Mouse (Mus musculus) liver, embryonic 12.5 days (tissue): ENCODE data around the gene Dusp1. TPM values are rescaled to one million over a fixed set of nuclear protein-coding genes. Genes with fewer than 3 reads are reported as not detected.

ENCODE experiments used
- ATAC-seq: fragments of 200-750 bp; cut with Nextera tagmentation; 2 replicates; pipeline ENCODE4 v1.8.0; 2017; ENCODE audit warnings: moderate number of reproducible peaks, mild to moderate bottlenecking, moderate library complexity
- H3K27ac ChIP-seq: fragments of 300-500 bp; sonication (generic); 2 replicates; pipeline ENCODE4 v1.5.1; 2016; ENCODE audit warnings: mild to moderate bottlenecking
- H3K27me3 ChIP-seq: fragments of 300-500 bp; sonication (generic); replicated peaks from 2 replicates; pipeline ENCODE4 v1.6.1; 2016; ENCODE audit warnings: mild to moderate bottlenecking, moderate library complexity
- H3K36me3 ChIP-seq: fragments of 300-500 bp; sonication (generic); 2 replicates; pipeline ENCODE4 v1.6.1; 2016; ENCODE audit warnings: mild to moderate bottlenecking, moderate library complexity
- H3K4me1 ChIP-seq: fragments of 300-500 bp; sonication (generic); 2 replicates; pipeline ENCODE4 v1.6.1; 2016
- H3K4me2 ChIP-seq: fragments of 300-500 bp; sonication (generic); 2 replicates; pipeline ENCODE4 v1.6.1; 2016; ENCODE audit warnings: mild to moderate bottlenecking, moderate library complexity
- H3K4me3 ChIP-seq: fragments of 300-500 bp; sonication (generic); 2 replicates; pipeline ENCODE4 v1.5.1; 2016; ENCODE audit warnings: mild to moderate bottlenecking, moderate library complexity
- H3K9ac ChIP-seq: fragments of 300-500 bp; sonication (generic); 2 replicates; pipeline ENCODE4 v1.6.1; 2016; ENCODE audit warnings: mild to moderate bottlenecking, moderate library complexity
- H3K9me3 ChIP-seq: fragments of 300-500 bp; sonication (generic); replicated peaks from 2 replicates; pipeline ENCODE4 v1.6.1; 2016; ENCODE audit warnings: mild to moderate bottlenecking, moderate library complexity
- WGBS: fragments of 180-500 bp; shearing (Covaris S2); methylation state at CpG from one replicate; pipeline ENCODE4 v1.1.7; 2016; ENCODE audit not compliant: insufficient replicate concordance; 5-methylcytosine and 5-hydroxymethylcytosine counted together
- polyA plus RNA-seq: library from polyadenylated mRNA; unstranded; fragments of >200 nt; fragmentation: Nextera tagmentation; extraction: Ambion mirVana; gene quantifications from 2 replicates; pipeline ENCODE4 v1.2.1, GENCODE M21; 2016

Dusp1 gene
- polyA plus RNA-seq, 1 experiment from 2014 or later: 28.7 TPM

GRCm38 (mm10) chr17:26490910-26491309 lies 71.0 kb downstream of the Dusp1 start:
- H3K27ac ChIP-seq: no peak overlapping the region
- 58% methylated on average over 2 of the region's 2 CpGs for WGBS

GRCm38 (mm10) chr17:26490072-26490471 lies 71.9 kb downstream of the Dusp1 start:
- H3K4me1 ChIP-seq: no peaks in the 10 kb centered on the region
- peaks cover 11% of the 10 kb centered on the region for H3K27me3 ChIP-seq
- peaks cover 13% of the 10 kb centered on the region for H3K9me3 ChIP-seq
- H3K4me3 ChIP-seq: no peak overlapping the region
- no peak overlapping the region for H3K4me2 ChIP-seq
- no peak overlapping the region for H3K27ac ChIP-seq
- H3K36me3 ChIP-seq: no peaks in the 10 kb centered on the region
- H3K9ac ChIP-seq: no peak overlapping the region
- ATAC-seq: no peak
- WGBS: 79% methylated on average over 10 of the region's 10 CpGs

More at GRCm38 (mm10) chr17:26490910-26491309, 71.0 kb downstream of the Dusp1 start:
- no peak for ATAC-seq
- Histone ChIP-seq H3K9me3 (peaks cover 13% of the 10 kb centered on the region), H3K9ac (no peak overlapping the region), H3K36me3 (no peaks in the 10 kb centered on the region), H3K4me2 (no peak overlapping the region), H3K4me3 (no peak overlapping the region), H3K4me1 (no peaks in the 10 kb centered on the region), H3K27me3 (peaks cover 11% of the 10 kb centered on the region; the same call in 1 of the 2 replicates)

- no peak for ATAC-seq
Measured at GRCm38 (mm10) chr17:26488711-26489403, 73.1 kb downstream of the Dusp1 start.

GRCm38 (mm10) chr17:26487917-26488316 lies 74.0 kb downstream of the Dusp1 start:
- peaks cover 16% of the 10 kb centered on the region for H3K27me3 ChIP-seq
- 82% methylated on average over 4 of the region's 4 CpGs for WGBS
- no peak overlapping the region for H3K4me3 ChIP-seq
- H3K9ac ChIP-seq: no peak overlapping the region
- H3K27ac ChIP-seq: no peak overlapping the region
- H3K4me2 ChIP-seq: no peak overlapping the region
- no peaks in the 10 kb centered on the region for H3K36me3 ChIP-seq
- peaks cover 5% of the 10 kb centered on the region for H3K9me3 ChIP-seq
- ATAC-seq: no peak
- no peaks in the 10 kb centered on the region for H3K4me1 ChIP-seq

More at GRCm38 (mm10) chr17:26488711-26489403, 73.1 kb downstream of the Dusp1 start:
- Histone ChIP-seq H3K4me1 (no peaks in the 10 kb centered on the region), H3K27me3 (peaks cover 16% of the 10 kb centered on the region), H3K9ac (no peak overlapping the region), H3K9me3 (peaks cover 13% of the 10 kb centered on the region), H3K27ac (no peak overlapping the region), H3K4me2 (no peak overlapping the region), H3K36me3 (no peaks in the 10 kb centered on the region), H3K4me3 (no peak overlapping the region)
- WGBS: 74% methylated on average over 8 of the region's 8 CpGs

- Histone ChIP-seq H3K9me3 (no peaks in the 10 kb centered on the region), H3K4me3 (no peak overlapping the region), H3K4me2 (no peak overlapping the region), H3K27me3 (peaks cover 18% of the 10 kb centered on the region), H3K9ac (no peak overlapping the region), H3K27ac (no peak overlapping the region), H3K36me3 (no peaks in the 10 kb centered on the region), H3K4me1 (no peaks in the 10 kb centered on the region)
- ATAC-seq: no peak
- 52% methylated on average over 5 of the region's 5 CpGs for WGBS
Measured at GRCm38 (mm10) chr17:26487266-26487665, 74.7 kb downstream of the Dusp1 start.

- H3K4me2 ChIP-seq: no peak overlapping the region
- ATAC-seq: no peak
- H3K9ac ChIP-seq: no peak overlapping the region
- H3K27ac ChIP-seq: no peak overlapping the region
- no peak overlapping the region for H3K4me3 ChIP-seq
- no peaks in the 10 kb centered on the region for H3K36me3 ChIP-seq
- H3K4me1 ChIP-seq: no peaks in the 10 kb centered on the region
- peaks cover 23% of the 10 kb centered on the region for H3K27me3 ChIP-seq
- no peaks in the 10 kb centered on the region for H3K9me3 ChIP-seq
- WGBS: 77% methylated on average over 14 of the region's 14 CpGs
Measured at GRCm38 (mm10) chr17:26484626-26485421, 77.1 kb downstream of the Dusp1 start.

- Histone ChIP-seq H3K36me3 (no peaks in the 10 kb centered on the region), H3K4me2 (no peak overlapping the region), H3K9me3 (no peaks in the 10 kb centered on the region), H3K9ac (no peak overlapping the region), H3K4me3 (no peak overlapping the region), H3K27ac (no peak overlapping the region), H3K27me3 (peaks cover 12% of the 10 kb centered on the region), H3K4me1 (no peaks in the 10 kb centered on the region)
- ATAC-seq: no peak
- WGBS: 63% methylated on average over 4 of the region's 4 CpGs
Measured at GRCm38 (mm10) chr17:26480956-26481355, 81.0 kb downstream of the Dusp1 start.

GRCm38 (mm10) chr17:26479619-26480018 lies 82.3 kb downstream of the Dusp1 start:
- Histone ChIP-seq H3K27ac (no peak overlapping the region), H3K4me2 (no peak overlapping the region), H3K9me3 (no peaks in the 10 kb centered on the region), H3K4me3 (no peak overlapping the region), H3K27me3 (peaks cover 7% of the 10 kb centered on the region; the same call in 1 of the 2 replicates), H3K9ac (no peak overlapping the region), H3K36me3 (no peaks in the 10 kb centered on the region), H3K4me1 (no peaks in the 10 kb centered on the region)
- no peak for ATAC-seq
- 67% methylated on average over 6 of the region's 6 CpGs for WGBS

GRCm38 (mm10) chr17:26478672-26479071 lies 83.3 kb downstream of the Dusp1 start:
- Histone ChIP-seq H3K9ac (no peak overlapping the region), H3K27ac (no peak overlapping the region), H3K4me3 (no peak overlapping the region), H3K4me1 (no peaks in the 10 kb centered on the region), H3K27me3 (peaks cover 11% of the 10 kb centered on the region; the same call in 1 of the 2 replicates), H3K4me2 (no peak overlapping the region), H3K36me3 (no peaks in the 10 kb centered on the region), H3K9me3 (no peaks in the 10 kb centered on the region)
- 77% methylated on average over 4 of the region's 4 CpGs for WGBS
- no peak for ATAC-seq

- ATAC-seq: no peak
- Histone ChIP-seq H3K27me3 (0 out of 2 replicates have a peak, but pooled peaks cover 6% of the 10 kb centered on the region), H3K4me3 (no peak overlapping the region), H3K9me3 (no peaks in the 10 kb centered on the region), H3K9ac (no peak overlapping the region), H3K27ac (no peak overlapping the region), H3K4me2 (no peak overlapping the region), H3K4me1 (no peaks in the 10 kb centered on the region), H3K36me3 (no peaks in the 10 kb centered on the region)
- 49% methylated on average over 6 of the region's 6 CpGs for WGBS
Measured at GRCm38 (mm10) chr17:26476871-26477270, 85.1 kb downstream of the Dusp1 start.

GRCm38 (mm10) chr17:26468102-26468894 lies 93.6 kb downstream of the Dusp1 start:
- 70% methylated on average over 13 of the region's 13 CpGs for WGBS
- Histone ChIP-seq H3K27me3 (peaks cover 18% of the 10 kb centered on the region; the same call in 1 of the 2 replicates), H3K9ac (no peak overlapping the region), H3K27ac (no peak overlapping the region), H3K4me2 (no peak overlapping the region), H3K4me3 (no peak overlapping the region), H3K4me1 (0 out of 2 replicates have a peak, but pooled peaks cover 3% of the 10 kb centered on the region), H3K36me3 (no peaks in the 10 kb centered on the region), H3K9me3 (no peaks in the 10 kb centered on the region)
- no peak for ATAC-seq
